Mouse (Mus musculus): ENCODE measurements at regions not wholly inside any gene's neighbourhood (a gene's known extent, or its start where the extent isn't known, plus 50 kb on each side); places are given as distances from the start of the nearest gene placed in this dataset.

DNA sequence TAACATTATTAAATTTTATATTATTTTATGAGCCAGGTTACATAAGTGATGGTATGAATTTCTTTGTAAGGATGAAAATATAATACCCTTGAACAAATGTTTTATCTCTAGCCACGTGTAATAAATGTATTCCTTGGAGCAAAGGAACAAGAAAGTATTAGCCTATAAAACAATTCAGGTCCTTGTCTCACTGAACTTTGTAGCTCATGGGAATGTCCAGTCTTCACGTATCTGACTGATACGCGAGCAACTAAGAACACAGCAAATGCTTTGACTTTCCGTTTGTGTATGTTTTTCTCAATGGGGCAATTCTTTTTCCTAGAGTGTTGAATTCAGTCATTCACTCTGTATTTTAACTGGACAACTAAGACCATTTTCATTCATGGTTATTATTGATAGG, 216.9 kb upstream of the Mettl25 start:
- no peak for ATAC-seq (ENCODE audit: poor library complexity, severe bottlenecking)

DNA sequence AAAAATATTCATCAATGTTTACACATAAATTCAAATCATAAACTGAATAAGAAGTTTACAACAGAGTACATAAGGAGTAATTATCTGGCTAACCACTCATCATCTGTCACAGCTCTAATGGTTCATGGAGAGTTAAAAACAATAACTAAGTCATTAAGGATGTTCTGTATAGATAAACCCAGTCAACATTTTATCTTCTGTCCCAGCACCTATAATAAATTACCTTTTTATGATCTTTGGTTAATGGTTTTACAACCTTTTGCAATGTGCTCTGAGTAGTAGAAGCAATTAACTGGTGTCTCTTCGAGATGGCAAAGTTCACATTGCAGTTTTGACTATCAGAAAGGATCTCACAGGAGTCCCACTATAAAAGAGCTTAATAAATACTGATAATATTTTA, 197.3 kb upstream of the Mettl25 start:
- no peak for ATAC-seq (ENCODE audit: poor library complexity, severe bottlenecking)

DNA sequence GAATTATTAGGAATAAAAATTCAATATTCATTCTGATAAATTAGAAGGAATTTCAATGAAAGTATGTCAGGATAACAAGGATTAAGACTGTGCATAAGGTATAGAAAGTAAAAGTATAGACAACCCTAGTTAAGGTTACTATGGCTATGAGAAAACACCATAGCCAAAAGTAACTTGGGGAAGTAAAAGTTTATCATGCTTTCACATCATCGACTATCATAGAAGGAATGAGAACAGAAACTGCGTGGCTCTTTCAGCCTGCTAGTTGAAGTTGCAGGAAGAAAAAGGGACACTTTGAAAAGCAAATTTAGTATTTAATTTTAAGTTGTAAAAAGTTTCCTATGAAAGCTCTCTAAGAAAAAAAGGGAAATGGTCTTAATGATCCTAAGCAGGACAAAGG, 196.9 kb upstream of the Mettl25 start:
- ATAC-seq (ENCODE audit: poor library complexity, severe bottlenecking) = peak; percentile 66

DNA sequence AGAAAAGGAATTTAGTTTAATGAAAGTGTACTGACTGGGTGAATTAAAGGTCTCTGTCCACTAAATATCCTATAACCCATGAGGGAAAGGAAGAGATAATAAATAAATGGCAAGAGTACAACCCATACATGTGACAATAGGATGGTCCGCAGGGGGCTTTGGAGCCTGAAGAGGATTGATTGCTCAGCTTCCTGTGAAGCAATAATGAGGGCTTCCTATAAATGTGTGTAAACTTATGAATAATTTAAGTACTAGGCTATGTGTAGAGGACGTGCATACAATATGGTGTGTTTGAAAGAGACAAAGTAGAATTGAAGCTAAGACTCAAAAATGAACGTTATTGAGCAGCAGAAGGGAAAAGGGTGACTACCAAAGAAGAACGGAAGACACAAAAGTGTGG, 192.2 kb upstream of the Mettl25 start:
- ATAC-seq (ENCODE audit: poor library complexity, severe bottlenecking) = no peak

- ATAC-seq (ENCODE audit: poor library complexity, severe bottlenecking) = no peak
These were observed 183.5 kb upstream of the Mettl25 start for GRCm38 (mm10) chr10:106024648-106025047.

DNA sequence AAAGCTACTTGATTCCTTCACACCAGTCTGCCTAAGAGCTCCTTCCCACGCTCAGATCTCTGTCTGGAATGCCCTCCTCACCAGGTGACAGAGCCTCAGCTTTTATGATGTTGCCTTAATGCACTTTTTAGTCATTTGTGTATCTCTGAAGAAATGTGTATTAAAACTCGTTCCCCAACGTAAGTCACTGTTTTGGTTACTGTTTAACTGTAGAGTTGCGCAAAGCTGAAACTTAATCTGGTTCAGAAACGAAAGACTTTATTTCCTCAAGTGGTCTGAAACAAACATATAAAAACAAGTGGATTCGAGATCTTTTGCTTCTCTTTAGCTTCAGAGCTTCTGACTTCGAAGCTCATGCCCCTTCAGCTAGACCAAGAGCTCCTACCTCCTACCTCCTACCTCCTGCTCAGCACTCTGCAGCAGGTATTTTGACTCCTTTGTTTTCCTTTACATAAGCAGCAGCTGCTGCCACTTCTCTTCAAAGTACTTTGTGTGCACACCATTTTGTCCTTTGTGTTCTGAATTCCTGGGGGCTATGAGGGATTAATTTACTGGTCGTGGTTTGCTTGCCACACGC, 182.5 kb upstream of the Mettl25 start:
- ATAC-seq (ENCODE audit: poor library complexity, severe bottlenecking) = no peak

- no peak for ATAC-seq (ENCODE audit: poor library complexity, severe bottlenecking)
These were observed 174.8 kb upstream of the Mettl25 start for GRCm38 (mm10) chr10:106015965-106016364.

DNA sequence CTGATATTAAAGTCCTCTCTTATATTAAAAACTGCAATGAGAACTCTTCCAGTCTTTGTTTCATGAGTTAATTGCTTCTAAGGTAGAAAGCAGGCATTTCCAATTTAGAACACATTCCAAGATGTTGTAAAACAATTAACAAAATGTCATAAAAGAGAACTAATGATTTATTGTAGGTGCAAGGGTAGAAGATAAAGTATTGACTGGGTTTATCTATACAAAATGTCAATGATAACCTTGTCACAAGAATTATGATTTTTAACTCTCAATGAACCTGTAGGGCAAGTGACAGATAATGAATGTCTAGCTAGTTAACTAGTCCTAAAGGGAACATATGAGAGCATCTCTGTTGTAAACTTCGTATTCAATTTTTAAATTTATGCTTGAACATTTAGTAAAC, 174.3 kb upstream of the Mettl25 start:
- ATAC-seq (ENCODE audit: poor library complexity, severe bottlenecking) = no peak

GRCm38 (mm10) chr10:106010131-106010530, 169.0 kb upstream of the Mettl25 start:
- no peak for ATAC-seq (ENCODE audit: poor library complexity, severe bottlenecking)

DNA sequence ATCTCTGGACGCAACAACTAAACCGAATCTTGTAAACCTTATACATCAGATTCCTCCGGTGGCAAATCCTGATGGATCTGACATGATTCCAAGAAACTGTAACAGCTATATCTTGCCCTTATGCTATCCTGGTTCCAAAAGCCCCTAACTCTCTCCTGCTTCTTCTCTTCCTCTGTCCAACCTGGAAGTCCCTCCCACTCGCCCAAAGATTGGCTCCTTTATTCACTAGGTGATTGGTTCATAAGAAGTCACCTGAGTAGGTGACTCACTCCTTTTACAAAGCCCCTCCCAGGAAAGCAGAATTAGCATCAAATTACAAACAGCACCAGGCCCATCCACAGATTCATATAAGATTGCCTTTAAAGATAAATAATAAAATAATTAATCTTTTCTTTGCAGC, 166.2 kb upstream of the Mettl25 start:
- no peak for ATAC-seq (ENCODE audit: poor library complexity, severe bottlenecking)

GRCm38 (mm10) chr10:106006861-106007260, 165.7 kb upstream of the Mettl25 start:
- no peak for ATAC-seq (ENCODE audit: poor library complexity, severe bottlenecking)

- no peak for ATAC-seq (ENCODE audit: poor library complexity, severe bottlenecking)
These were observed 164.9 kb upstream of the Mettl25 start for GRCm38 (mm10) chr10:106006061-106006460.

- ATAC-seq (ENCODE audit: poor library complexity, severe bottlenecking) = peak; percentile 97
These were observed 116.3 kb upstream of the Mettl25 start for GRCm38 (mm10) chr10:105957468-105957867.

GRCm38 (mm10) chr10:105933309-105933708, 92.1 kb upstream of the Mettl25 start:
- ATAC-seq (ENCODE audit: poor library complexity, severe bottlenecking) = no peak

- ATAC-seq (ENCODE audit: poor library complexity, severe bottlenecking) = no peak
These were observed 91.6 kb upstream of the Mettl25 start for GRCm38 (mm10) chr10:105932786-105933185.

GRCm38 (mm10) chr10:105927596-105927995, 86.4 kb upstream of the Mettl25 start:
- no peak for ATAC-seq (ENCODE audit: poor library complexity, severe bottlenecking)

- no peak for ATAC-seq (ENCODE audit: poor library complexity, severe bottlenecking)
These were observed 85.7 kb upstream of the Mettl25 start for GRCm38 (mm10) chr10:105926912-105927238.

DNA sequence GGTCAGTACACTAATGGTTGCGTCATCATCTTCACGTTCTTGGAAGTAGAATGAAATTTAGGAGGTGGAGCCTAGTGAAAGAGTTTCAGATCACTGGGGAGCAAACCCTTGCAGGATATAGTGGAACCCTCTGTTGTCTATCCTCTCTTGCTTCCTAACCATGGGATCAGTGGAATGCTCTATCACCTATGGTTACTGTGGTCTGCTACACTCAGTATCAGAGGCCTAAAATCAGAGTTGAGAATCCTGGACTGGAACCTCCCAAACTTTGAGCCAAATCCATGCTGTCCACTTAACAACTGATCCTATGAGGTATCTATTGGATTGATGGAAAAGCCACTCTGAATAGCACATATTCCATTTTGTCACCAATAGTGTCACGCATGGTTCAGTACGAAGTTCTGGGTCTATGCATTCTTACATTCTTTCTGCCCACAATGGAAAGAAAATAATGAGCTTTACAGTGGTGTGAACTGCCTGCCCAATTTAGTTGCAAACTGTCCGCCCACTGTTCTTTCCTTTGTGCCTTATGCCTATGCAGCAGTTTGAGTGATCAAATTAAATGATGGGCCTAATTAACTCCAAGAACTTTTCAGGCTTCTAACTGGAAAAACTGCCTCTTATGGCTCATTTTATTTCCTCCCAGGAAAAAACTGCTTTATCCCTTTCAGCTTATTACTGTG, 85.2 kb upstream of the Mettl25 start:
- no peak for ATAC-seq (ENCODE audit: poor library complexity, severe bottlenecking)

GRCm38 (mm10) chr10:105899677-105900076, 58.5 kb upstream of the Mettl25 start:
- no peak for ATAC-seq (ENCODE audit: poor library complexity, severe bottlenecking)

- no peak for ATAC-seq (ENCODE audit: poor library complexity, severe bottlenecking)
These were observed 58.0 kb upstream of the Mettl25 start for GRCm38 (mm10) chr10:105899225-105899624.
